Mouse (Mus musculus) stomach, postnatal 0 days (tissue): ENCODE measurements at regions not wholly inside any gene's neighbourhood (a gene's known extent, or its start where the extent isn't known, plus 50 kb on each side); places are given as distances from the start of the nearest gene placed in this dataset.

Experiments used
- CTCF ChIP-seq: IDR thresholded peaks from 2 replicates; pipeline ENCODE4 v1.5.1; 2016; ENCODE audit warnings: antibody characterized with exemption, low read depth, mild to moderate bottlenecking, moderate library complexity
- EP300 ChIP-seq: optimal IDR thresholded peaks from 2 replicates; pipeline ENCODE3; 2016; ENCODE audit warnings: antibody characterized with exemption

DNA sequence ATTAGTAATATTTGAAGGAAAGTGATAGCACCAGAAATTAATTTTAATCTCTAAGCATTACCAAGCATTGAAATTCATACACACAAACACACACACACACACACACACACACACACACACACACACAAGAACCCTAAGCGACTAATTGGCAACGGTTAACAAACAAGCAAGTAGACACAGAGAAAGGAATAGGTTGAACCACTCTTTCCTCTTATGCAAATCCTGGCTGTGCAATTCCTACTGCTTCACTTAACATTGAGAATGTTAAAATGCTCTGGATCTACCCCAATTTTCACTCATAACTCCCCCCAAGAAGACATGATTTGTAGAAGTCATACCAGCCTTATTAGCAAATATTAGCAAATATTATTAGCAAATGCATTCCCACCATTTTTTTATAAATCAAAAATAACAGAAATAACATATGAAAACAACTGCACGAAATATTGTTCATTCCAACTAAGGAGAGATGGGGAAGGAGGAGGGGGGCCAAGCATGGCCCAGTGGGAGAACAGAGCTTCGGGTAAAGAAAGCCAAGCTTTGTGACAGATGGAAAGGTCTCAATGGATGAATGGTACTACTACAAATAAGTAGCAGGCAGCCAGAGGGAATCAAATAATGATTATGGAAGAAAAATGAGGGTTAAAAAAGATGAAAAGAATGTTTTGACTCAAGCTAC lies 652.5 kb upstream of the Mms22l start:
- TF ChIP-seq CTCF (no peak), EP300 (no peak)
